Mouse (Mus musculus): ENCODE results near the gene Acot11.

The Acot11 gene

DNA sequence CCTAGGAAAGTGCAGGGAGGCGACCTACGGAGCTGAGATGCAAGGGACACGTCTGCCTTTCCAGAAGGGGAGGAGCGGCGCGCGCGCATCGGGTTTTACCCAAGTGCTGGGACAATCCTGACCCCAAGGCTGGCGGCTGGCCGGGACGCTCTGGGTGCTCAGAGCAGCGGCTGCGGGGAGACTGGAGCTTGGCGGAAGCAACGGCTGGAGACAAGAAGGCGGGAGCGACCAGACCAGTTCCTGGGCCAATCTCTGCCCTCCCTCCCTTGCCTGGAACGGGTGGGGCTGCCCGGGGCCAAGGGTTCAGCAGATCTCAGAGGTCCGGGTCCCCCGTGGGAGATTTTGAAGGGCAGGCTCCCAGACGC, at the start of gene Acot11:
Gene Acot11 (minus strand): TSS at position 89 of the 365 bp plus-strand sequence.
- DNase-seq (ENCODE audit: low spot score in 2 of 2), result peak; percentile 26 to 31

GRCm38 (mm10) chr4:106848290-106849092, 43.7 kb upstream of the Acot11 start:
- no peak for DNase-seq (ENCODE audit: low spot score in 2 of 2)

GRCm38 (mm10) chr4:106847591-106848289, 42.9 kb upstream of the Acot11 start:
- no peak for DNase-seq (ENCODE audit: low spot score in 2 of 2)

DNA sequence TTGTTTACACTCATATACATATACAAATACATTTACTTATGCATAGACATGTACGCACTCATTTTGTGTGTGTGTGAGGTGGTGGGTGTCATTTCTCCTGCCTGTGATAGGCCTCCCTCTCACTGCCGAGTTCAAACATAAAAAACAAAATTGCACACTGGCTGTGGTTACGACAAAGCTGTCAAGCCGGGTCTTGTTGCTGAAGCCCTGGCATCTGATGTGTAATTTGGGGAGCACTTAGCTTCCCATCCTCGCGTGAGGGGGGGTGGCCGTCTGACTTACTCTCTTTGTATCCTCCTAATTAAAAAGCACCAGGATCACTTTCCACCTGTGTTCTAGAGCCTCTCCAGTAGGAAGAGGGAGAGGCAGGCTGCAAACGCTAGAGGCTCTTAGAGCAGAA, 37.8 kb upstream of the Acot11 start:
- DNase-seq (ENCODE audit: low spot score in 2 of 2), result no peak

- DNase-seq (ENCODE audit: low spot score in 2 of 2), result no peak
Observed at GRCm38 (mm10) chr4:106841856-106842255, 37.1 kb upstream of the Acot11 start.

- no peak for DNase-seq (ENCODE audit: low spot score in 2 of 2)
Observed at GRCm38 (mm10) chr4:106841303-106841702, 36.5 kb upstream of the Acot11 start.

DNA sequence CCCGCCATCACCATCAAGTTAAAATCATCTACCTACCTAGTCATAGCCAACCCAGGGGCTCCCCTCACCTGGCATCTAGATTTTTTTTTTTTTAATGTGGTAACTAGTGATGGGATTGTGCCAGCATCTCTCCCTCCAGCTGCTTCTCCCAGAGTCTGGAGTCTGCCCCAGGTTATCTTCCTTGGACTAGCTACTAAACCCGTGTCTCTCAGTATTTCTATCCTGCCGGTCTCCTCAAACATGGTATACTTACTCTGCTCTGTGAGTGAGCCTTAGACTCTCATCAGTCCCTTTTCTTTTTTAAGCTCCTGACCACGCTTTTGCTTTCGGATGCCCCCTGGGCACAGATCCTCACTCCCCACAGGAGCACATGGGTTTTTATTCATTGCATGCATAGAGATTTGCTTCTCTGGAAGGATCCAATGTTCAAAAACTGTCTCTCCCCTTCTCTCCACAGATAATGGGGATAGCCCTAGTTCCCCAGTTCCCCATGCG, 35.9 kb upstream of the Acot11 start:
- DNase-seq (ENCODE audit: low spot score in 2 of 2), result no peak

GRCm38 (mm10) chr4:106839964-106840611, 35.3 kb upstream of the Acot11 start:
- peak; percentile 68 to 77 for DNase-seq (ENCODE audit: low spot score in 2 of 2)

DNA sequence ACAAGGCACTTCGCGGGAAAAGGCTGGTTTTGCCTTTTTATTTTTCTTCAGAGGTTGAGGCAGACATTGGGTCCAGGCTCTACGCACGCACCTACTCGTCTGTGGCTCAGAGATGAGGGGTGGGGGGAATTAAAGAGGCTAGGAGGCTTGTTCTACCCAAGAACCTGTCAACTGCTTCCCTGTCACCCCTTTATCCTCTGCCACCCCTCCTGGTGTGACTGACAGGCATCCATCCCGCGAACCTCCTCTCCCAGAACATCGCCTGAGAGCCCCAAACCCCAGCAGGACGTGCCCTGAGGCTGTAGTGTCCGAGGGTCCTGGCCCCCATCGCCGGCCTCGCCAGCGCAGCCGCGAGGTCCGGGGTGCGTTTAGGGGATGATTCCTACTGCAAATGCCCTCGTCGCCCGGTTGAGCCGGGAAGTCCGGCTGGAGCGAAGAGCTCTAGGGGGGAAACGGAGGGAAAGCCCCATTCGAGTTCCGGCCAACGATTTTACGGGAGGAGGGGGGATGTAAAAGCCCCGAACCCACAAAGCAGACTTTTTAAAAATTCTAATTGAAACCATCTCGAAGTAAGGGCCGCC, 34.5 kb upstream of the Acot11 start:
- DNase-seq (ENCODE audit: low spot score in 2 of 2), result no peak

DNA sequence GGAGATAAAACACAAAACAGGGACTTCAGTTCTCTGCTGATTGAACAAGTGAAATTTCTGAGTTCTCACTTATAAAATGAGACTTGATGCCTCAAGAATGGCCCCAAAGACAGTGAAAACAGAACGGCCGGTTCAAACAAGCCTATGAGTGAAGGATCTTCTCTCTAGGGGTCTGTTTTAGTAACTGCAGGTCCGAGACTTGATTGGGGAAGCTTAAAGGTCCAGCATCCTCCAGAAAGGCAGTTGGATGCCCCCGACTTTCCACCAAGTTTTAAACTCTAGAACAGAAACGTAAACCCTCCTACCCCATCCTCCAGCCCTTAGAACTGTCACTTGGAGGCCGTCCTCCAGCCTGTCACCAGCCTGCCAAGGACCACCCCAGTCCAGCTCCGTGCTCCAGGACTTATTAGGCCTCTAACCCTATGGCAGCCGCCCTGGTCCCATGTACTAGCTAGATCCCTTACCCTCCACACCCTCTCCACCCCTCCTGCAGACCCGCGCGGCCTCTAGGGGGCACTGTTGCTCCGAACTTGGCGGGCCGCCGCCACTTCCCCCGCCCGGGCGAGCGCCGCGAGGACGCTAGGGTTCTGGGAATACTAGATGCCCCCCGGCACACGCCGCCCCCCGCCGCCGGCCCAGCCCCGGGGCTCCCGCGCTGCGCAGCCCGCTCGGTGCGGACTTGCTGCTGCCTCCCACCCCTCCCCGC, 33.9 kb upstream of the Acot11 start:
- DNase-seq (ENCODE audit: low spot score in 2 of 2), result peak; percentile 87 to 92

DNA sequence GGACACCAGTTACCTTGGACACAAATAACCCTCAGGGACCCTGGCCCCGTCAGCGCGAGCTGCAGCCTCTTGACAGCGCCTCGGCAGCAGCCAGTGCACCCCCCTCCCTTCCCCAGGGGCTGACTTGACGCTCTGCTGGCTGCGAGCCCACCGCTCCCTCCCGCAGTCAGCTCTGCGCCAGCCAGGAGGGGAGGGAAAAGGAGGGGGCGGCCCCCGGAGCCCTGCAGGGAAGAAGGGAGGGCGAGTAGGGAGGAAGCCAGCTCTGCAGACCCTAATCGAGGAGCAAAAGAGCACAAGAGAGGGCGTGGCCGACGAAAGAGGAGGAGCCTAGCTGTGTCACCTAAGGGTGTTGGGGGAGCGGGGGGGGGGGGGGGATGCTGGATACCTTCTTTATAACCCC, 33.2 kb upstream of the Acot11 start:
- no peak for DNase-seq (ENCODE audit: low spot score in 2 of 2)

DNA sequence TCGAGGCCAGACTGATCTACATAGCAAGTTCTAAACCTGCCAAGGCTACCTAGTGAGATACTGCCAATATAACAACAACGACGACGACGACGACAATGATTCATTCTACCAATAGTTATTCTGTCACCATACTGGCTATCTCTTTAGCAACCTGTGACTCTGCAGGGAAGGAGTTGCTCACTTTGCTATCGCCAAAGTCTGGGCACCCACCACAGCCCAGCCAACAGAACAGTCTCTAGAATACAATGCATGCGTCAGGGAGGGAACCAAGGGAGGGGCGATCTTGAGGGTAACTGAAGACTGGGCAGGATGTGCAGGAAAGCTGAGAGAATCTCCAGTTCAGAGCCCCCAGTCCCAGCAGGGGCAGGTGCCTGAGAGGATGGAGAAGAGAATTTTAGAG, 32.6 kb upstream of the Acot11 start:
- DNase-seq (ENCODE audit: low spot score in 2 of 2), result no peak

DNA sequence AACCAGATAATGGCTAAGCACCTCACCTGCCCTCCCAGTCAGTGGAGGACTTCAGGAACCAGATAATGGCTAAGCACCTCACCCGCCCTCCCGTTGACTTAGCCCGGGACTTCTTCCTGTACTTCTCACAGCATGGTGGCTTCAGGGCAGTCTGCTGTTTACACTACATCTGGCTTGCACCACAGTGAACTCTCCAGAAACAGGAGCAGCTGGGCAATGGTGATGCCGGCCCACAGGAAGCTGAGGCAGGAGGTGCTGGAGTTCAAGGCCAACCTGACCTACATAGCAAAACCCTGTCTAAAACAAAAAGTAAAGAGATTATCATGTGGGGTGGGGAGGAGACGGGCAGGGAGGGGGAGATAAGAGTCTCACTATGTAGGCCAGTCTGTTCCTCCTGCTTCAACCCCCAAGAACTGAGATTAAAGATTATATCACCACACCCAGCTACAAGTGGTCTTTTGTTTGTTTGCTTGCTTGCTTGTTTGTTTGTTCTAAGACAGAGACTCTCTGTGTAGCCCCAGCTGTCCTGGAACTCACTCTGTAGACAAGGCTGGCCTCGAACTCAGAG, 25.8 kb upstream of the Acot11 start:
- DNase-seq (ENCODE audit: low spot score in 2 of 2), result no peak

- peak; percentile 91 to 94 for DNase-seq (ENCODE audit: low spot score in 2 of 2)
Observed at GRCm38 (mm10) chr4:106827738-106828361, 23.1 kb upstream of the Acot11 start.

DNA sequence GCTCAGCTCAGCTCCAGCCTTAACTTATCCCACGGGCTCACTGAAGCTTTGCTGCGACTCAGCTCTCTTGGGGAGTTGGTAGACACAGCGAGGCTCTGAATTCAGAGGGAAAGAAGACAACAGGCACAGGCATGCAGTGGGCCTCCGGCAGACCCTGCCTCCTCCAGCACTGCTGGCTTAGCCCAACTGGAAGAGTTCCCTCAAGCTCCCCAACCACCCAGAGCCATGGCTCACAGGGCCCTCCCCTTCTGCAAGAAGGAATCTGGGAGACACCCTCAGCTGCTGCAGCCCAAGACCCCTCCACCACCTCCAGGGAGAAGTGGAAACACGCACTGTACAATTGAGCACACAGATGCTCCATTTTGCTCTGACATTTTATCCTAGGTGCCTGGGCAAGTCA, 20.4 kb upstream of the Acot11 start:
- DNase-seq (ENCODE audit: low spot score in 2 of 2), result no peak

DNA sequence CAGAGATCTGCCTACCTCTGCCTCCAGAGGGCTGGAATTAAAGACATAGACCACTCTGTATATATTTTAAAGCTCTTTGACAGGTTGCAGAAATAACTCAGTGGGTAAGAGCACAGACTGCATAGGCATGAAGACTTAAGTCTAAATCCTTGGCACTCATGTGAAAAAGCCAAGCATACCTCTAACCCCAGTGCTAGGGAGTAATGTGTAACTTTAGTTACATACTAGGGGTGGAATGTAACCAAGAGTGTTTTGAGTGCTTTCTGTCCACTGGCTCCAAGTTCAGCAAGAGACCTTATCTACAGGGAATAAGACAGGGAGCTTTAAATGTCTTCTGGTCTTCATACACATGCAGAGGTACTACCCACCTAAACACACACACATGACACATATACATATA, 14.6 kb upstream of the Acot11 start:
- DNase-seq (ENCODE audit: low spot score in 2 of 2), result no peak

DNA sequence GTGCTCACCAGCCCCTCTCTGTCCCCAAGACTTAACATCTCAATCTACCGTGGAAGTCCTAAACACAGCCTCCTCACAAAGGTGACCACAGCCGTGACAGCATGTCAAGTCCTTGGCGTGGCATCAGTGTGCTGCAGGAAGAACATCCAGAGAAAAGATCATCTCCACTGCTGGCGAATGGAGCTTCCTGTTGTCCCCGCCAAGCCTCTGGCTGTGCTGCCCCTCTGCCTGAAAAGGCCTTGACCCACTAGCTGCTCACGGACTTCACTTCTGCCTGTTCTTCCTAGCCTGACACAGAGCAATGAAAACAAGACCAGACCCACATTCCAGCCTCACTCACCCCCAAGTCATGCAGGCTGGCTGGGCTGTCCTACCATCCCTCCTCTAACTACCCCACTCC, 13.5 kb upstream of the Acot11 start:
- no peak for DNase-seq (ENCODE audit: low spot score in 2 of 2)

DNA sequence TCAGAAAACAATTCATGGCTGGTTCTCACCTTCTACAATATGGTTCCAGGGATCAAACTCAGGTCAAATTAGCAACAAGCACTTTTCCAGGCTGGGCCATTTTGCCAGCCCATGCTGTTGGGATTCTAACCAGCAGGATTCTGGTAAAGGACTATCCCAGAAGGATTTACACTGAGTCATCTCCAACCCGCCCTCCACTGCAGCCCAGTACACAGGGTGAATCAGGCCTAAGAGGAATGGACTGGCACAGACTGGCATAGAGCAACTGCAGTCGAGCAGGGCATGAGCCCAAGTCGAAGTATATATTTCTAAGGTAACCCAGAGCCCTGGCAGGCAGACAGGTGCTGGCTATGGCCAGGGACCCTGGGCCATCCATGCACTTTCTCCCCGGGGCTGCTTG, 12.2 kb upstream of the Acot11 start:
- DNase-seq (ENCODE audit: low spot score in 2 of 2), result no peak

- no peak for DNase-seq (ENCODE audit: low spot score in 2 of 2)
Observed at GRCm38 (mm10) chr4:106815396-106816324, 10.9 kb upstream of the Acot11 start.

DNA sequence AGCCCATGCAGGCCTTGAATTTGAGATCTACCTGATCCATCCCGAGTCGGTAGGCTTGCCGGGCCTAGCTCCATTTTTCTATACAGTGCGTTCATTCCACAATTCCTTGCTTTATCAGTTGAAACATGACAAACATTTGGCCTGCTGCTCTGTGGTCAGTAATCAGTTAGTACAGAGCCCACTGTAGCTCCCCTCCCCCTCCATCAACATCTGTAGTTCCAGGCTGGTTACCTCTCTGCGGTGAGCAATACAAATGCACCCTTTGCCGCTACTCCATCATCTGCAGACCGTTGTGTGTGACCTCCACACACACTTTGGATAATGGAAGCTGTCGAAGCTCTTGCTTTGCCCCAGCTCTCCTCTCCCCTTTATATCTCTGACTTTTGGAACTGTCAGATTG, 6.4 kb upstream of the Acot11 start:
- DNase-seq (ENCODE audit: low spot score in 2 of 2), result no peak

All from natural killer cell, adult 2 months (primary cell).